Mouse (Mus musculus): ENCODE measurements around the gene Gtf2f1.

DNA sequence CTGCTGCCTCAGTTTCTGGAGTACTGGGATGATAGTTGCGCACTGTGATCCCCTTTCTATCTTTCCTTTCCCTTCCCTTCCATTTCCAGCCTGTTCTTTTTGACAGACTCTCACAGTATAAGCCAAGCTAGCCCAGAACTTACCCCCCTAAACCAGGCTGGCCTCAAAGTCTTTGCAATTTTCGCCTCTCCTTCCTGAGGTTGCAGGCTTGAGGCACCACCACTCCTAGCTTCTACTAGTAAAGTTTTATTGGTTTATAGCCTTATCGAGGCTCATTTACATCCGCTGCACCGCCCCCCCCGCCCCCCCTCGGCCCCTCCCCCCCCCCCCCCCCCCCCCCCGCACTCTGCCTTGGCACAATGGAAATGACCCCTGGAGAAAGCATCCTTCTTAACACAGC lies 31.6 kb downstream of the Gtf2f1 start:
- TF ChIP-seq CTCF (IDR thresholded peaks at IDR 0.05; ENCODE audit: extremely low read depth, insufficient read depth, low read length) (no peak), POLR2A (IDR thresholded peaks at IDR 0.05; ENCODE audit: extremely low read depth, insufficient read depth, low read length) (no peak)
